Mouse (Mus musculus) frontal cortex, postnatal 14 days (tissue): Measurements from ENCODE around the gene Ces1a.

ENCODE experiments used
- DNase-seq, 2 experiments: peaks; one replicate each; pipeline ENCODE4 v3.0.0; 2022; ENCODE audit warnings: low spot score in 2 of 2

Gene Ces1a

DNA sequence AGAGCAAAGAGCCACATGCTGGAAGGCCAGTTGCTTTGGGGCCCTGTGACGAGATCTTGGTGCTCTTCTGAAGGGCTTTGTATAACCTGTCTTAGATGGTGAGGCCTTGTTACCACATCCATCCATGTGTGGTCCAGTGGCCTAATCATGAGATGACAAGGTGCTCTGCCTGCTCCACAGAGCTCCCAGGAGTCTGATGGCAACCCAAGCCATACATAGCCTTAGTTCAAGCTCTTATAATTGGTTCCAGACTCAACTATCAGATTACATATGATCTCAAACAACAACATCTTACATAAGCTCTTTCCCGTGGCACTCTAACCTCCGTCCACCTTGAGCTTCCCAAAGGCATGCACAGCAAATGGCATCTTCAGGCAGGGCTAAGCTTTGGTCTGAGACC, at the start of gene Ces1a:
Ces1a (minus strand) TSS at position 101 of the 400 bp plus-strand sequence.
- no peak for DNase-seq

DNA sequence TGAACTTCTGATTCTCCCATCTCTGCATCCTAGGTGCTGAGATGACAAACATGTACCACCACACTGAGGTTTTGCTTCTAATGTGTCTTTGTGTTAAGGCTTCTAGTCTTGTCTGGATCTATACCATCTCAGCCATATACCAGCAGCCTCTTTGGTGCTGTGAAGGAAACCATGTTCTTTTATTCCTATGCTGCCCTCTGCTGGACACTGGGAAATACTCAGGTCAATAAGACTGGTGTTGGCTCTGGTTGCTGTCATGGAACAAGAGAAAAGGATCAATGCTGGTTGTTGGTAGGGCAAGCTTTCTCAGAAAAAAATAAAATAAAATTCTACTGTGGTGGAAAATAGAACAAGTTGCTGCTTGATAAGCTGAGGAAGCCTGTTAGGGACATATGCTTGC, 47.4 kb upstream of the Ces1a start:
- DNase-seq: peak in 1 of 2 experiments; percentile 14

GRCm38 (mm10) chr8:93091324-93091723, 43.3 kb upstream of the Ces1a start:
- DNase-seq: no peak

DNA sequence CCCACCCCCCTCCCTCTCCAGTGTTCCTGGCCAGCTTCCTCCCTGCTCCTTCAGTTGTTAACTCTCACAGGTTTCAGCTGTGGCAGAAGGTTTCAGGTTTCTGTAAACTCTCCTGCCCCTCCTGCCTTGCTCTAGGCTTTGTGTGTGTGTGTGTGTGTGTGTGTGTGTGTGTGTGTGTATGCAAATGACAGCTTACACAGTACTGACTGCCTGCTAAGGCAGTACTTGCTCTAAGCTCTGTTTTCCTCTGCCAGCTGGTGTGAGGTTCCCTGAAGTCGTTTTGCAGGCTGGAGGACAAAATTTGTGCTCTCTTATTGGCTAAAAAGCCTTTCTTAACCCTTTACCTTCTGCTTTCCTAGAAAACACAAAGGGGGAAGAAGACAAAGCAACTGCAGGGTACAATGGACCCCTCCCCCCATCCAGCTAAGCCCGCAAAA, 40.7 kb upstream of the Ces1a start:
- DNase-seq: no peak

DNA sequence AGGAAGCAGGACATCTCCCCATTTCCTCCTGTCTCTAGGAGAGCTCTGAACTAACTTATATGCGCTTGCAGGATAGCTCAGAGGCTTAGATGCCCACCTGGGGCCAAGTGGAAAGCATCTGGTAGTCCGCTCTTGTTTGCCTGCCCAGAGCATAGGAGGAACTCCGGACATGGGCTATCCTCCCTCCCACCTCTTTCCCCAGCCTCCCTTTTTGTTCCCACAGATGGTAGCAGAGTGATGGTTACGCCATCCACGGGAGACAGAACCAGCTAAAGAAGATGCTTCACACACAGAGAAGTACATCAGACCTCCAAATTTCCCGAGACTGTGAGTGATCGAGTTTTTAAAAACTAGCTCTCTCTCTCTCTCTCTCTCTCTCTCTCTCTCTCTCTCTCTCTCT, 40.2 kb upstream of the Ces1a start:
- no peak for DNase-seq

- no peak for DNase-seq
Measured at GRCm38 (mm10) chr8:93079887-93080286, 31.9 kb upstream of the Ces1a start, which contains the start of gene Ces1b. Gene Ces1b (minus strand): TSS chr8:93080017.

DNA sequence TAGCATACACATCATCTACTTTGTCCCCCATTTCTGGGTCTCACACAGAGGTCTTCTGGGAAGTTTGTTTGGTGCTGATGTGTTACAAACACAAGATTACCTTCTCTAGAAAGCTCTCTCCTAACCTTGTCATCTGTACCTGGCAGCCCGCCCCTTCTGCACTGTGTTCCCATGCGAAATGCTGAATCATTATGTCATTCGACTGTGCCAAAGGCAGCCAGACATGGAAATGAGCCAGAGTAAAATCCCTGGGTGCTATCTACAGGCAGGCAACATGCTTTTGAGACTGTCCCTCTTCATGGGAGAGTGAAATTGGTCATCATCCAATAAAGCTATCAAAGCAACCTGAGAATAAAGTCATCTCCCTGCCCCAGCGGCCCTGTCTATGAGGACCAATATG, 27.3 kb upstream of the Ces1a start:
- no peak for DNase-seq

DNA sequence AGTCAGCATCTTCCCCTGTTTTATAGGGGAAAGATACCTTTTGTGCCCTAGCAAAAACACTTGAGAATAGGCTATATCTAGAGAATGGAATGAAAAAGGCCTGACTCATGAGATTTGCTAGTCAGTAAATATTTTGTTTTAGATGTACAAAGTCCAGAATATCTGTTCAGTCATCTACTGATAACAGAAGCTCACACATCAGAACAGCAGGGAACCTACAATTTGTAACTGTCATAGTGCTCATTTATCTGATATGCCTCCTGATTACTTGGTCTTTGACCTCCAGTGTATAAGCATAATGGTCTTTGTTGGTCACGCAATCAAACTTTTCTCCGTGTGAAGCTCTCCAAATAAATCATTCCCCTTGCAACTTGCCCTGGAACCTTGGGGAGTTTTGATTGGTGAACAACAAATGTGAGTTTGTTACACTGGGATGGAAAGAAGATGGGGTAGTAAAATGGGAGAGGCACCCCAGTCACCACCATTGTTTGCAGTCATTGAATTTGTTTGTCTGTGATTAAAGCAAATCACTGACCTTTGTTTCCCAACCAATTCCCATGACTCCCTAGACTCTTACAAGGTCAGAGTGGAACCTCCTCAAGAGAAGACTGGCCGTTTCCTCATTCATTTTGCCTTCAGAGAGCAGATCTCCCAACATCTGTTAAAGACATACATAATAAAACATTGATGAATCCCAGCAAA, 15.6 kb upstream of the Ces1a start:
- no peak for DNase-seq

DNA sequence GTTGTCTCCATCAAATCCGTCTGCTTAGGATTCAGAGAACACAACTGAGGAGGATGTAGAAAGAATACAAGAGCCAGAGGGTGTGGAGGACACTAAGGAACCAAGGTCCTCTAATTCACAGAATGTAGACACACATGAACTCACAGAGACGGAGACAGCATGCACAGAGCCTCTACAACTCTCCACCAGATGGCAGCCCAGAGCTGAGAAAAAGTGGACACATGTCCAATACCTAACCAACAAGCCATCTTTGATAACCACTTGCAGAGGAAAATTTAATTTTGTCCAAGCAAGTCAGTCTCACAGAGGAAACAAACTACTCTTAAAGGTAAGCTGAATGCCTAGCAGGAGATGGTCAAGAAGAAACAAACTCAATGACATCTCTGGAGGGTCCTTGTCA, 11.2 kb upstream of the Ces1a start:
- DNase-seq: peak in 1 of 2 experiments; percentile 47

DNA sequence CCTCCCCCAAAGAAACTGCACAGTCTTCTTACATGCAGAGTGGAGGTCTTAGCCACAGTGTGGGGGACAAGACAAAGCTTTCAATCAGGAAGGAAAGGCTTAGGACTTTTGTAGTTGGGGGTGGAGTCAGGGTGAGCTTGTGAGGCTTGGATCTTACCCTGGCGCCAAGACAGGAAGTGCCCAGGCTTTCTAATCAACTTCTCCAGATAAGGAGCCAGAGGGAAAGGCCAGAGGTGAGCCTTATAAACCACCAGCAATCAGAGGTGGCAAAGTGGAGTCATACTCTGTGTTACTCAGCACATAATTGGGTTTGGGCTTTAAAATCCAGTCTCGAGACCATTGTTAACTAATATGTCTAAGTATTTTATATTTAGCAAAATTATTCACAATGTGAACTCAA, 7.2 kb upstream of the Ces1a start:
- DNase-seq: no peak

DNA sequence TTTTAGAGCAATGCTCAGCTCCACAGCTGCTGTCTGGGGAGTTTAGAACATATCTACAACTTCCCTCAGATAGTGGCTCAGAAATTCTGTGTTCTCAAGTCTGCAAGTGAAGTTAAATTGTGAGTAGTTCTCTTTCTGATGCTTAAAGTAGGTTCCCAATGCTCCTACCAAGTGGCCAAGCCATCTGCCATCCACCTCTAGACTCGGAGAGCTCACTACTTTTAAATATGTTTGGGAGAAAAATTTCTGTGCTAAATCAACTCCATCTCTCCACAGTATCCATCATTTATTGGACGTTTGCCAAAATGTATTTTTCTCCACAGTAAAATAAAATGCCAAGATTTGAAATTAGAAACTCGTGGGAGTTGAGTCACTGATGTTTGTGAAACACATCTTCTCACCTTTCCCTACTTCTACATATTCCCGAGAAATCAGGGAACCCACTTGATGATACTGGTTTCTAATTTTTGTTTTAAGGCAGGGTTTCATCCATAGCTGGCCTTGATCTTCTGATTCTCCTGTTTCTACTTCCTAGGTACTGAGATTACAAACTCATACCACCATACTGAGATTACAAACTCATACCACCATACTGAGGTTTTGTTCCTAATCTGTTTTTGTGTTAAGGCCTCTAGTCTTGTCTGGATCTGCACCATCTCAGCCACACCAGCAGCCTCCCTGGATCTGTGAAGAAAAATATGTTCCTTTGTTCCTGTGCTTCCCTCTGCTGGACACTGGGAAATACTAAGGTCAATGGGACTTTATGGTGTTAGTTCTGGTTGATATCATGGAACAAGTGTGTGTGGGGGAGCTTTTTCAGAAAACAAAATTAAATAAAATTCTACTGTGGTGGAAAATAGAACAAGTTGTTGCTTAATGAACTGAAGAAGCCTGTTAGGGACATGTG, 771 bp upstream of the Ces1a start:
- DNase-seq: peak in 1 of 2 experiments; percentile 8

DNA sequence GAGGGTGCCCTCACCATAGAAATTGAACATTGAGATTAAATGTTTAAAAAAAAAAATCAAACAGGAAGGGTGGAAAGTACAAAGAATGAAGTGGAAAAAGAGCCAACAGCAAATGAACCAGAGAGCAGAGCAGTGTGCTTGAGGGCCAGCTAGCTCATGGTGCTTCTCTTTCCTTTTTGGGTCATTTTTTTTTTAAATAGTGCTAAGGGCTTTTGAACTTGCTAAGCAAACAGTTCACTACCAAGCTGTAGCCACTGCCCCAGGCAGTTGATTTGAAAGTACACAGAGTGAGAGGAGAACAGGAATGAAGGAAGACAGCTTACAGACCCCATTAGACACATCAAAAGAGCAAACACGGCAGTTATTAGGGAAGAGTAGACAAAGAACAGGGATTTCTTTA, 4.9 kb downstream of the Ces1a start:
- no peak for DNase-seq

GRCm38 (mm10) chr8:93040776-93041567, 7.0 kb downstream of the Ces1a start:
- no peak for DNase-seq

- DNase-seq: no peak
Measured at GRCm38 (mm10) chr8:93040256-93040655, 7.7 kb downstream of the Ces1a start.

DNA sequence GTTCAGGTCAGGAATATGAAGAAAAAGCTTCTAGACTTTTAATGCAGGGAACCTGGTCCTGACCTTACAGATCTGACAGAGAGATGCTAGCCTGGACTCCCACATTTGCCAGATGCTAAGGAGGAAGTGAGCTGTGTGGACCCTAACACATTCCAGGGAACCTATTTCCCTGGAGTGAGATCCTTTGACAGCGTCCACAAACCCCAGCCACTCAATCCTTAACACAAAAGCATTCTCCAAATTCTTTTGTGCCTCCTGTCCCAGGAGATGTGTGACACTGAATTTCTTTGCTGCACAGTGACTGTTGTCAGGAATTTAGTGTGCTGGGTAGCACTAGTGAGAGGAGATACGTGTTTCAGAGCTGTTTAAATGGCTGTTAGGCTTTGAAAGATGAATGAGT, 9.2 kb downstream of the Ces1a start:
- no peak for DNase-seq

DNA sequence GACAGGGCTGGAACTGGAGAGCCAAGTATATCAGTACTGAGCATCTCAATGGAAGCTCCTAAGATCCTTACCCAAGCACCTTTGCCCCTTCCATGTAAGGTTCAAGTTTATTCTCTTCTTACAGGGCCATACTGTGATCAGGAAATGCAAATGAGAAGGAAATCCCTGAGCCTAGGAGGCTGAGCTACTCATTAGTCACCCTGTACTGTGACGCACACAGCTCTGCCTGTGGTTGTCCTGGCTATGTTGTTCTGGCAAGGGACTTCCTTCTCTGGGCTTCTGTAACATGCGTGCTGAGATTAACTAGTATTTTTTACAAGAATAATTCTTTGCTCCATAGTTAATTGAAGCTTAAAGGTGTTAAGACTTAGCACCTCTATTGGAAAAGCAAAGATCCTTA, 17.3 kb downstream of the Ces1a start:
- no peak for DNase-seq

- no peak for DNase-seq
Measured at GRCm38 (mm10) chr8:93021738-93022137, 26.3 kb downstream of the Ces1a start.

DNA sequence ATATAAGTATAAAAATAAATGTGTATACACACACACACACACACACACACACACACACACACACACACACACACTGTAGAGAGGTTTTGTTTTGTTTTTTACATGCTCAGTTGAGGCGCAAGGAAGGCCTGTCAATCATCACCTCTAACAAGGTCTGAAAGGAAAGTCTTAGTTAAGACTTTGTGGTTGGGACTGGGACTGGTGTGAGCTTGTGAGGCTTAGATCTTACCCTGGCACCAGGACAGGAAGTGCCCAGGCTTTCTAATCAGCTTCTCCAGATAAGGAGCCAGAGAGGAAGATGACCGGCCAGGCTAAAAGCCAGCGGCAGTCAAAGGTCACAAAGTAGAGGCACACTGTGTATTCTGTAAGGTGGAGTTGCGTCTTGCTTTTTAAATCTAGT, 33.7 kb downstream of the Ces1a start:
- DNase-seq: no peak

DNA sequence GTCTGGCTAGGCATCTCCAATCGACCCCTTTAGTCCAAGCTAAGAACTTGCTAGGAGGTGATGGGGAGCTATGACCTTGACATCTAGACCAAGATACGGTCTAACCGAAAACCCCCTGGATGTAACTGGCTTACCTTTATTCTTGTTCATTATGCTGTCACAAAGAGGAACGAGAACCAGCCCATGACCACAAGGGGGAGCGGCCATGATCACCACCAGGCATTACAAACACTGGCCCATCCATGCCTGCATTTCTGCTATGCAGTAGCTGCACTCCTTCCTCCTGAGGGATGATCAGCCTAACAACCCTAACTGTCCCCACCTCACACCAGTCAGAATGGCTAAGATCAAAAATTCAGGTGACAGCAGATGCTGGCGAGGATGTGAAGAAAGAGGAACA, 35.8 kb downstream of the Ces1a start:
- no peak for DNase-seq

DNA sequence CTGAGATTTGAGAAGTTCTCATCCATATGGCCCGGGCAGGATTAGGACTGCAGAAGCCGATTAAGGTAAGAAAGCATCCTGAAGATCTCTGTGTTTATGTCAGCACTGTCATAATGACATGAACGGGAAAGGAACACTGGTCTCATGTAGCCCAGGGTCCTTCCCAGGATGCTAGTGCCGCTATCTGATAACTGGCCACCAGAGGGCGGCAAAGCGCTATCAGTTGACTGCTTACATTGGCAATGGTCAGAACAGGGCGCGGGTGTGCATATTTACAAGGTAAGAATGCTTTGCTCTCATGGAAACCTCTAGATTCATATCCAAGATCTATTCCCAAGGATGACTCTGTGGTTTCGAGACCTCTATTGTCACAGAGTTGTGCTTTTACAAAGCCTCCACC, 36.6 kb downstream of the Ces1a start:
- peak; percentile 63 to 88 for DNase-seq

GRCm38 (mm10) chr8:93010286-93010685, 37.7 kb downstream of the Ces1a start:
- peak in 1 of 2 experiments; percentile 31 for DNase-seq

- DNase-seq: peak in 1 of 2 experiments; percentile 28
Measured at GRCm38 (mm10) chr8:92998600-92998999, 49.4 kb downstream of the Ces1a start.
